Mouse (Mus musculus) liver, embryonic 12.5 days (tissue): ENCODE results near the gene Ttc39d. TPM values are rescaled to one million over a fixed set of nuclear protein-coding genes. Genes with fewer than 3 reads are reported as not detected.

Experiments used
- polyA plus RNA-seq: library from polyadenylated mRNA; unstranded; fragments of >200 nt; fragmentation: Nextera tagmentation; extraction: Ambion mirVana; gene quantifications from 2 replicates; pipeline ENCODE4 v1.2.1, GENCODE M21; 2016

The Ttc39d gene
- polyA plus RNA-seq, 1 experiment from 2014 or later, result not detected

Other genes starting within 250 kb of the Ttc39d start
- 50.2 and 52.5 TPM in 2 replicates for gene Hnrnpll, start 145.1 kb upstream of the Ttc39d start, polyA plus RNA-seq
- gene Galm, start 80.0 kb upstream of the Ttc39d start, polyA plus RNA-seq, result 14.6 and 15.2 TPM in 2 replicates
- 389 and 394 TPM in 2 replicates for gene Srsf7, start 153 bp upstream of the Ttc39d start, polyA plus RNA-seq
- 46.3 and 47.9 TPM in 2 replicates for gene Gemin6, start 17.0 kb downstream of the Ttc39d start, polyA plus RNA-seq
- gene Morn2, start 82.7 kb downstream of the Ttc39d start, polyA plus RNA-seq, result 11.9 and 13.3 TPM in 2 replicates
- gene Dhx57, start 83.0 kb downstream of the Ttc39d start, polyA plus RNA-seq, result 6.6 and 7.1 TPM in 2 replicates
- 0.31 TPM in 2 replicates for gene Arhgef33, start 99.9 kb downstream of the Ttc39d start, polyA plus RNA-seq
- gene Gm10190, start 166.1 kb downstream of the Ttc39d start, polyA plus RNA-seq, result 0.61 TPM in 1 of 2 replicates, not detected in the other